Mouse (Mus musculus) brain, embryonic 14.5 days (tissue): ENCODE measurements around the gene Adam11.

ENCODE experiments used
- CTCF ChIP-seq: fragments of 200-500 bp; IDR thresholded peaks from 2 replicates; pipeline ENCODE4 v1.5.1; 2012; ENCODE audit warnings: inconsistent platforms, mild to moderate bottlenecking, moderate library complexity, borderline replicate concordance; ENCODE audit not compliant: insufficient read depth, insufficient read length; ENCODE audit errors: extremely low read depth
- POLR2A ChIP-seq: fragments of 200-500 bp; IDR thresholded peaks from 2 replicates; pipeline ENCODE4 v1.6.1; 2012; ENCODE audit warnings: mild to moderate bottlenecking, inconsistent platforms, borderline replicate concordance; ENCODE audit not compliant: poor library complexity, insufficient read depth, insufficient read length, severe bottlenecking; ENCODE audit errors: extremely low read depth

GRCm38 (mm10) chr11:102738046-102738445 is 23.2 kb upstream of the Adam11 start:
- TF ChIP-seq CTCF (no peak), POLR2A (no peak)
